Mouse (Mus musculus) macrophage (primary cell): ENCODE results near the gene Macrod2. TPM values are rescaled to one million over a fixed set of nuclear protein-coding genes. Genes with fewer than 3 reads are reported as not detected.
"Not testable (repeated sequence)": the region's sequence is repeated elsewhere in the genome, so short reads cannot be mapped to it uniquely, and the experiment has no call there.

Experiments
- H3K27ac ChIP-seq: fragments of 350-480 bp; formaldehyde crosslinking; 2 replicates; pipeline ENCODE4 v1.9.0; 2021
- H3K36me3 ChIP-seq: fragments of 350-480 bp; formaldehyde crosslinking; 2 replicates; pipeline ENCODE4 v1.9.0; 2021; ENCODE audit errors: inconsistent target
- H3K4me3 ChIP-seq: fragments of 350-480 bp; formaldehyde crosslinking; 2 replicates; pipeline ENCODE4 v1.9.0; 2021; ENCODE audit errors: inconsistent target
- H3K79me2 ChIP-seq: fragments of 350-480 bp; formaldehyde crosslinking; 2 replicates; pipeline ENCODE4 v1.9.0; 2021; ENCODE audit errors: inconsistent target
- WGBS: methylation state at CpG from one replicate; pipeline ENCODE4 v1.1.7; 2026; ENCODE audit warnings: inconsistent platforms; ENCODE audit not compliant: missing documents; 5-methylcytosine and 5-hydroxymethylcytosine counted together
- polyA plus RNA-seq: library from polyadenylated mRNA; stranded (reverse); fragments of 250-400 nt; gene quantifications from 3 replicates; pipeline ENCODE4 v1.2.4, GENCODE M21; 2018; ENCODE audit warnings: inconsistent platforms

The Macrod2 gene
- polyA plus RNA-seq, 1 experiment from 2014 or later: 0.59 TPM

DNA sequence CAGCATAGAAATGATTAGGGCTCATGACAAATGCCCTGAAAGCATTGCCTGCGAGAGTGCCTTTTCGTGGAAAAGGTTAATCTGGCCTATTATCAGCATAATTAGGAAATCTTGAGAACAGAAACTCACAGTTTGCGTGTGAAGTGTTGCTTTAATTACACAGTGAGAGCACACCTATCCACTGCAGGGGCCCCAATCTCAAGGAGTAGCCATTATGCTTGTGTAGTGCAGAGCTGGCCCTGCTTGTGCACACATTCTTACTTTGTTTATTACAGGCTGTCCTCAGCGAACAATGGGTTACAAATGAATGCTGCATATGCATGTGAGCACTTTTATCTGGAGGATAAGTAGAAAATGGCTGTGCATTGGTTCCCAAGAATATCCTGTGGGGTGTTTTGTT is 308.3 kb downstream of the Macrod2 start:
- no peak overlapping the region for H3K4me3 ChIP-seq
- H3K27ac ChIP-seq: no peak overlapping the region
- 94% methylated on average over 4 of the region's 4 CpGs for WGBS
- no peaks in the 10 kb centered on the region for H3K36me3 ChIP-seq
- no peaks in the 10 kb centered on the region for H3K79me2 ChIP-seq

DNA sequence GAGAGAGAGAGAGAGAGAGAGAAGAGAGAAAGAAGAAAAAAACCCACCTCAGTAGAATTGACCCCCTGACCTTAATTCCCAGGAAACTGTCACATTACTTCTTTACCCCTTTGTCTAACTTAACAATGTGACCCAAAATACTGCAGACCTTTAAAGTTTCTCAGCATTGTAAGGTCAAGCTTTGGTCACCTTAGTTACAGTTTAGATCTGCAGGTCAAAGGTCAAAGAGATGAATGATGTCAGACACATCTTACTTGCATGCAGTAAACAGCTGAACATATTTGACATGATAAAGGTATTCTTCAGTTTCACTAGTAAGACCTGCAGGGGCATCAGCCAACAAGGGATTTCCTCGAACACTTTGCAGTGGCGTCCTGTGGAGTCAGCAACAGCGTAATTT is 309.0 kb downstream of the Macrod2 start:
- H3K36me3 ChIP-seq: no peaks in the 10 kb centered on the region
- H3K27ac ChIP-seq: no peak overlapping the region
- H3K79me2 ChIP-seq: no peaks in the 10 kb centered on the region
- no peak overlapping the region for H3K4me3 ChIP-seq
- WGBS: 92% methylated on average over 3 of the region's 3 CpGs

GRCm38 (mm10) chr2:140705278-140705677 is 310.2 kb downstream of the Macrod2 start:
- Histone ChIP-seq H3K4me3 (no peak overlapping the region), H3K27ac (no peak overlapping the region), H3K79me2 (no peaks in the 10 kb centered on the region), H3K36me3 (no peaks in the 10 kb centered on the region)
- WGBS: 83% methylated on average over 2 of the region's 2 CpGs

DNA sequence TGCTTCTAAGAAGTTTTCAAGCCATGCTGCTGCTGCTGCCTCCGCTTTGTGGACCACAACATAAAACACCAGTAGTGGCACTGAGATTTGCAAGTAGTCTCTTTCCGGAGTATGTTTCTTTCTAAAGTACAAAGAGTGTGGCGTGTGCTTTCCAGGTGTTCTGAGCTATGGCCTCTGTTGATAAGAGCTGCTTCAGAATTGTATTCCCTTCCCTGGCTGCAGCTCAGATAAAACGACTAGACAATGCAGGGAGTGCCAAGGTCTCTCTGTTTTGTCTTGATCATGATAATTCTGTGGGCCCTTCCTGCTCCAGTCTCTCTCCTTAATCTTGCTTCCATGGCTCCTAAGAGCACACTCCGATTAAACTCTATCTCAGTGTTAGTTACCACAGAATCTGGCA is 312.4 kb downstream of the Macrod2 start:
- Histone ChIP-seq H3K36me3 (no peaks in the 10 kb centered on the region), H3K4me3 (no peak overlapping the region), H3K27ac (no peak overlapping the region), H3K79me2 (no peaks in the 10 kb centered on the region)
- WGBS: 88% methylated on average over 5 of the region's 5 CpGs

DNA sequence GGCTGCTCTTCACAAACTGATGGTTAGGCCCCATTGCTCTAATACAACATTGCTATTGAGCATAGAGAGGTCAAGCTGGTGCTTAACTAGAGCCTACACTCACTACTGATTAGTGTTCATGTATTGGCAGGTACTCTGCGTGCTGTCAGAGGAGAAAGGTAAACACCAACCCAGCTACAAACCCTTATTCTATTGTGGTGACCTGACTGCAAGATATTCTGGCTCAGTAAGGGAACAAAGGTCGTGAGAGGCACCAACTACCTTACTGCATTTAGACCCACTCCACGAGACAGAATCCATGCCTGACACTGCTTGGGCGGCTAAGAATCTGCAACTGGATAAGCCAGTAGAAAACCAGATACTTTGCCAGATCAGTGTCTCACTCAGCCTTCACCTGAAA is 320.7 kb downstream of the Macrod2 start:
- WGBS: 80% methylated on average over 4 of the region's 4 CpGs
- H3K79me2 ChIP-seq: no peaks in the 10 kb centered on the region
- no peaks in the 10 kb centered on the region for H3K36me3 ChIP-seq
- no peak overlapping the region for H3K4me3 ChIP-seq
- H3K27ac ChIP-seq: no peak overlapping the region

- 95% methylated on average over 9 of the region's 9 CpGs for WGBS
- Histone ChIP-seq H3K79me2 (no peaks in the 10 kb centered on the region), H3K36me3 (no peaks in the 10 kb centered on the region), H3K4me3 (no peak overlapping the region), H3K27ac (no peak overlapping the region)
These were observed 322.3 kb downstream of the Macrod2 start for GRCm38 (mm10) chr2:140717407-140717806.

DNA sequence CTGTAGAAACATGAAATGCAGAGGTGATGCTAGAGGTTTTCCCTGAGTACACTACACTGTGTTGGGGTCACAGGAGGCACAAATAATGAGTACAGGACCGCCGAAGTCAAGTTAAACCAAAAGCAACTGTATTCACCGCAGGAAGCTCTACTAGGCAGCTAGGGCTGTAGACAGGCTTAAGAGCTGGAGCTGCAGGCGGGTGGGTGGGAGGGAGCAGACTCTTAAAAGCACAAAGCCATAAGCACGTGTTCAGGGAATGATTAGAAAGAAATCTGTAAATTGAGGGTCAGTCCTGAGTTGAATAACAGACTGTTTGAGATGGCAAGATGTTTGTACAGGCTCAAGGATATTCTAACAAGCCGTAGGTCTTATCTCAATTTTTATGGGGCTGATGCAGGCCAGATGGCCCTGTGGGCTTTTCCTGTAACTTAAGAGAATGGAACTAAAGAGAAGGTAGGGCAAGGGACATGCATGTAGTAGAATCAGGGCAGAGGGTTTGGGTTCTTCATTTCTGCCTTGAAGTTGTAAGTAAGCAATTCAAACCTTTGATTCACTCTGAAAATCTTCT is 337.6 kb downstream of the Macrod2 start:
- no peak overlapping the region for H3K27ac ChIP-seq
- H3K79me2 ChIP-seq: no peaks in the 10 kb centered on the region
- no peaks in the 10 kb centered on the region for H3K36me3 ChIP-seq
- H3K4me3 ChIP-seq: no peak overlapping the region
- 81% methylated on average over 6 of the region's 6 CpGs for WGBS

- H3K4me3 ChIP-seq: no peak overlapping the region
- H3K36me3 ChIP-seq: no peaks in the 10 kb centered on the region
- 98% methylated on average over 5 of the region's 5 CpGs for WGBS
- H3K79me2 ChIP-seq: no peaks in the 10 kb centered on the region
- H3K27ac ChIP-seq: no peak overlapping the region
These were observed 345.4 kb downstream of the Macrod2 start for GRCm38 (mm10) chr2:140740511-140740910.

DNA sequence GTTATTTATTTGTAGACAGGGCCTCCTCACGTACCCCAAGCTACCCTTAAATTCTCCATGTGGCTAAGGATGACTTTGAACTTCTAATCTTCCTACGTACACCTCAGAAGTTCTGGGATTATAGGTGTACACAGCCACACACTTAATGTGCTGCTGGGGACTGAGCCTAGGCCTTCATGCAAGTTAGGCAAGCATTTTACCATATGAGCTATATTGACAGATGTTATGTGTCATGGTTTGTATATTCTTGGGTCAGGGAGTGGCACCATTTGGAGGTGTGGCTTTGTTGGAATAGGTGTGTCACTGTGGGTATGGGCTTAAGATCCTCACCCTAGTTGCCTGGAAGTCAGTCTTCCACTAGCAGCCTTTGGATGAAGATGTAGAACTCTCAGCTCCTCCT is 347.8 kb downstream of the Macrod2 start:
- H3K36me3 ChIP-seq, H3K27ac ChIP-seq, H3K79me2 ChIP-seq, H3K4me3 ChIP-seq: not testable (repeated sequence)
- WGBS: 81% methylated on average over 2 of the region's 2 CpGs

- no peaks in the 10 kb centered on the region for H3K36me3 ChIP-seq
- no peak overlapping the region for H3K4me3 ChIP-seq
- H3K79me2 ChIP-seq: no peaks in the 10 kb centered on the region
- WGBS: 100% methylated on average over 2 of the region's 2 CpGs
- no peak overlapping the region for H3K27ac ChIP-seq
These were observed 363.8 kb downstream of the Macrod2 start for GRCm38 (mm10) chr2:140758881-140759280.

DNA sequence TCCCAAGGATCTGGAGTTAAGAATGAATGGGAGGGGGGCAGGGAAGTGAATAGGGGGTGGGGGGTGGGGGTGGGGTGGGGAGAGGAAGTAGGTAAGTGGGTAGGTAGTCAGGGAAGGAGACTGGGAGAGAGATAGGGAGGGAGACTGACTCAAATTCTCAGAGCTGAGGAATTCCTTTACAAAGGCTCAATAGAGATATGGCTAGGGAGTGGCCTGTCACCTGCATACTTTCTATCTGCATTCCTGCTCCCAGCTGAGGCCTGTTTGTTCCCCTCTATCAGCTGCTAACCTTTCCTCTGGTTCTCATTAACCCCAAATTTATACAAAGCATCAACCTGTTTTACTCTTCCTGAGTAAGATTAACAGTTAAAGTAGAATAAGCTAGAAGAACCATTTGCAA is 364.6 kb downstream of the Macrod2 start:
- Histone ChIP-seq H3K27ac (no peak overlapping the region), H3K4me3 (no peak overlapping the region), H3K79me2 (no peaks in the 10 kb centered on the region)

GRCm38 (mm10) chr2:140760137-140760536 is 365.0 kb downstream of the Macrod2 start:
- no peaks in the 10 kb centered on the region for H3K79me2 ChIP-seq
- no peaks in the 10 kb centered on the region for H3K36me3 ChIP-seq
- WGBS: 100% methylated on average over 3 of the region's 3 CpGs

More for the DNA sequence above, 364.6 kb downstream of the Macrod2 start:
- no peaks in the 10 kb centered on the region for H3K36me3 ChIP-seq

GRCm38 (mm10) chr2:140763076-140763891 is 368.2 kb downstream of the Macrod2 start:
- Histone ChIP-seq H3K27ac (no peak overlapping the region), H3K36me3 (no peaks in the 10 kb centered on the region), H3K4me3 (no peak overlapping the region), H3K79me2 (no peaks in the 10 kb centered on the region)
- 91% methylated on average over 12 of the region's 12 CpGs for WGBS

More at GRCm38 (mm10) chr2:140760137-140760536, 365.0 kb downstream of the Macrod2 start:
- H3K4me3 ChIP-seq: no peak overlapping the region
- H3K27ac ChIP-seq: no peak overlapping the region

DNA sequence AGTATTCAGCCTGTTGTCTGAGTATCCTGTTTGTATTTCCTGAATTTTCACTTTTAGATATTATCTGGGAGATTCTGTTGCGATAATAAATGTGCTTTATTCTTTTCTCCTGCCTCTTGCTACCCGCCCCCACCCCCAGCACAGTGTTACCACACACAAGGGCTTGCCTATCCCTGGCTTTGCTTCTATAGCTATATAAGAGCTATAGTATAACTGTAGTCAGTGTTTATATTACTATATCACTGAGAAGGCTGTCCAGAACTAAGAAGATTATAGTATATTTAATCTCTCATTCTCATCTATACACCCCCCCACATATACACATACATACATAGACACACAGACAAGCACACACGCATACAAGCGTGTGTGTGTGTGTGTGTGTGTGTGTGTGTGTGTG is 374.4 kb downstream of the Macrod2 start:
- Histone ChIP-seq H3K36me3 (no peaks in the 10 kb centered on the region), H3K79me2 (no peaks in the 10 kb centered on the region), H3K27ac (no peak overlapping the region), H3K4me3 (no peak overlapping the region)
- 62% methylated on average over 2 of the region's 4 CpGs for WGBS

DNA sequence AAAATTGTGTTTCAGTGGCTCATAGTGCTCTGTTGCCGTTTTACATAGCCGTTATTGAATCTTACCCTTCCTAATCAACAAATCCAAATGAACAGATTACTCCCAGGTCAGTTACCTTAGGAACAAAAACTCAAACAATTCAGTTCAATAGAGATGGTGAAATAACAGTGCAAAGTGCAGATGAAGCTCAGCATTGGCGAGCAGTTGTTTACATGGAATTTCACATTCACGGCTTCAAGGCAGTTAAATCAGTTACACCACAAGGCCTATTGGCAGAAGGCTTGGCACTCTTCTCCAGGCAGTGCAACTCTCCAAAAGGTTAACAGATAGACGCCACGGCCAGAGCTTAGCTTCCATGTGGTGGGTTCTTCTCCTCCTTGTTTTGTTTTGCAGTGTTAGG is 377.7 kb downstream of the Macrod2 start:
- Histone ChIP-seq H3K79me2 (no peaks in the 10 kb centered on the region), H3K36me3 (no peaks in the 10 kb centered on the region), H3K27ac (no peak overlapping the region), H3K4me3 (no peak overlapping the region)
- 99% methylated on average over 6 of the region's 6 CpGs for WGBS
